Mouse (Mus musculus) forebrain, embryonic 13.5 days (tissue): ENCODE measurements around the gene Ap2a2. TPM values are rescaled to one million over a fixed set of nuclear protein-coding genes. Genes with fewer than 3 reads are reported as not detected.

ENCODE experiments used
- ATAC-seq: fragments of 200-750 bp; cut with Nextera tagmentation; 2 replicates; pipeline ENCODE4 v1.8.0; 2017
- H3K27ac ChIP-seq: fragments of 300-500 bp; sonication (generic); 2 replicates; pipeline ENCODE4 v1.5.1; 2015; ENCODE audit warnings: inconsistent platforms, mild to moderate bottlenecking, moderate library complexity
- H3K27me3 ChIP-seq: fragments of 300-500 bp; sonication (generic); 2 replicates; pipeline ENCODE4 v1.6.1; 2015; ENCODE audit warnings: mild to moderate bottlenecking, inconsistent platforms
- H3K36me3 ChIP-seq: fragments of 300-500 bp; sonication (generic); 2 replicates; pipeline ENCODE4 v1.6.1; 2015; ENCODE audit warnings: mild to moderate bottlenecking, inconsistent platforms; ENCODE audit not compliant: poor library complexity, severe bottlenecking
- H3K4me1 ChIP-seq: fragments of 300-500 bp; sonication (generic); 2 replicates; pipeline ENCODE4 v1.6.1; 2015; ENCODE audit warnings: inconsistent platforms
- H3K4me2 ChIP-seq: fragments of 300-500 bp; sonication (generic); 2 replicates; pipeline ENCODE4 v1.6.1; 2015; ENCODE audit warnings: inconsistent platforms, mild to moderate bottlenecking, moderate library complexity
- H3K4me3 ChIP-seq: fragments of 300-500 bp; sonication (generic); 2 replicates; pipeline ENCODE4 v1.5.1; 2015; ENCODE audit warnings: mild to moderate bottlenecking, inconsistent platforms
- H3K9ac ChIP-seq: fragments of 300-500 bp; sonication (generic); 2 replicates; pipeline ENCODE4 v1.6.1; 2015; ENCODE audit warnings: mild to moderate bottlenecking, inconsistent platforms
- H3K9me3 ChIP-seq: fragments of 300-500 bp; sonication (generic); replicated peaks from 2 replicates; pipeline ENCODE4 v1.6.1; 2016; ENCODE audit warnings: inconsistent platforms
- WGBS: fragments of 180-500 bp; shearing (Covaris S2); methylation state at CpG from one replicate; pipeline ENCODE4 v1.1.7; 2015; 5-methylcytosine and 5-hydroxymethylcytosine counted together
- microRNA-seq: library from miRNA; unstranded; fragments of <30 nt; microRNA quantifications from one replicate; pipeline ENCODE4, GENCODE M21; 2016
- polyA plus RNA-seq: library from polyadenylated mRNA; unstranded; fragments of >200 nt; fragmentation: Nextera tagmentation; extraction: Ambion mirVana; gene quantifications from 2 replicates; pipeline ENCODE4 v1.2.1, GENCODE M21; 2015

The Ap2a2 gene
- polyA plus RNA-seq, 1 experiment from 2014 or later: 83.2 TPM

DNA sequence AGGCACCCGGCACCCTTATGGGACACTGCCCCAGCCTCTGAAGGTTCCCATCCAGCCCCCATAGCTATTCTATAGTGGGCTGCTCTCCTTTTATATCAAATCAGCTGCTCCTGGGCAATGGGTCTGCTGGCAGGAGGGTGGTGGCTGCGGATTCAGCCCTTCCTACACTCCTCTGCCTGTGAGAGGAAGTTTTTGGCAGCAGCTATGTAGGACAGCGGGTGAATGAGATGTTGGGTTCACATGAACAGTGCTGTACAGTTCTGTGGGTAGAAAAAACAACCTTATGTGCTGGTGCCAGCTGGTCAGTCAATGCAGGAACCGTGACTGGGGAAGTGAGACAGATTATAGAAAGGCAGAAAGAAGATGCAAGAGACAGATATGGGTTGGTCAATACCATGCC lies 116.9 kb downstream of the Ap2a2 start:
- no peaks in the 10 kb centered on the region for H3K27me3 ChIP-seq
- no peak overlapping the region for H3K9ac ChIP-seq
- no peaks in the 10 kb centered on the region for H3K36me3 ChIP-seq
- no peaks in the 10 kb centered on the region for H3K9me3 ChIP-seq
- WGBS: 84% methylated on average over 4 of the region's 4 CpGs
- no peak overlapping the region for H3K4me2 ChIP-seq
- no peak overlapping the region for H3K27ac ChIP-seq
- no peaks in the 10 kb centered on the region for H3K4me1 ChIP-seq
- ATAC-seq: no peak
- no peak overlapping the region for H3K4me3 ChIP-seq

Small RNA genes lying within 50 kb of the gene (microRNA-seq; reads per million reads assigned to microRNA genes)
- gene Mir7063: 1.6 reads per million

Other genes with a start within 250 kb of the Ap2a2 start
- 88.1 and 105 TPM in 2 replicates for gene Deaf1, start 234.5 kb upstream of the Ap2a2 start, polyA plus RNA-seq
- gene Tmem80, start 234.4 kb upstream of the Ap2a2 start, polyA plus RNA-seq: 61.3 and 66.0 TPM in 2 replicates
- gene Eps8l2, start 223.3 kb upstream of the Ap2a2 start, polyA plus RNA-seq: 0.43 and 0.64 TPM in 2 replicates
- 386 and 415 TPM in 2 replicates for gene Taldo1, start 170.0 kb upstream of the Ap2a2 start, polyA plus RNA-seq
- 53.2 and 55.6 TPM in 2 replicates for gene Gatd1, start 148.0 kb upstream of the Ap2a2 start, polyA plus RNA-seq
- 27.3 and 27.5 TPM in 2 replicates for gene Cend1, start 132.7 kb upstream of the Ap2a2 start, polyA plus RNA-seq
- gene Slc25a22, start 124.3 kb upstream of the Ap2a2 start, polyA plus RNA-seq: 58.2 and 65.1 TPM in 2 replicates
- gene Pidd1, start 118.1 kb upstream of the Ap2a2 start, polyA plus RNA-seq: 10.9 and 13.4 TPM in 2 replicates
- 939 and 1,119 TPM in 2 replicates for gene Rplp2, start 114.8 kb upstream of the Ap2a2 start, polyA plus RNA-seq
- gene Pnpla2, start 107.0 kb upstream of the Ap2a2 start, polyA plus RNA-seq: 19.5 and 21.0 TPM in 2 replicates
- gene Cracr2b, start 101.1 kb upstream of the Ap2a2 start, polyA plus RNA-seq: 3.2 and 6.0 TPM in 2 replicates
- gene Cd151, start 94.8 kb upstream of the Ap2a2 start, polyA plus RNA-seq: 12.0 and 14.3 TPM in 2 replicates
- 76.5 and 89.5 TPM in 2 replicates for gene Polr2l, start 87.0 kb upstream of the Ap2a2 start, polyA plus RNA-seq
- 18.0 and 20.0 TPM in 2 replicates for gene Tspan4, start 86.9 kb upstream of the Ap2a2 start, polyA plus RNA-seq
- gene Chid1, start 22.3 kb upstream of the Ap2a2 start, polyA plus RNA-seq: 24.3 and 31.8 TPM in 2 replicates
- 0.10 and 0.25 TPM in 2 replicates for gene Muc6, start 93.1 kb downstream of the Ap2a2 start, polyA plus RNA-seq
- 0.11 and 0.21 TPM in 2 replicates for gene Muc2, start 128.2 kb downstream of the Ap2a2 start, polyA plus RNA-seq
- not detected in 2 replicates for gene Muc5ac, start 226.8 kb downstream of the Ap2a2 start, polyA plus RNA-seq